Mouse (Mus musculus) heart, adult 2 months (tissue): ENCODE measurements around the gene Pdzd2.

ENCODE experiments used
- CTCF ChIP-seq: fragments of 200-600 bp; IDR thresholded peaks from 2 replicates; pipeline ENCODE4 v1.8.1; 2022; ENCODE audit warnings: antibody characterized with exemption, mild to moderate bottlenecking, moderate library complexity
- EP300 ChIP-seq: fragments of 200-500 bp; IDR thresholded peaks from 2 replicates; pipeline ENCODE4 v1.6.1; 2011; ENCODE audit warnings: low read depth, low read length, control low read depth; ENCODE audit not compliant: insufficient read depth
- POLR2A ChIP-seq: fragments of 200-500 bp; IDR thresholded peaks from 2 replicates; pipeline ENCODE4 v1.6.1; 2011; ENCODE audit warnings: mild to moderate bottlenecking, low read depth, low read length, control low read depth; ENCODE audit not compliant: insufficient read depth

DNA sequence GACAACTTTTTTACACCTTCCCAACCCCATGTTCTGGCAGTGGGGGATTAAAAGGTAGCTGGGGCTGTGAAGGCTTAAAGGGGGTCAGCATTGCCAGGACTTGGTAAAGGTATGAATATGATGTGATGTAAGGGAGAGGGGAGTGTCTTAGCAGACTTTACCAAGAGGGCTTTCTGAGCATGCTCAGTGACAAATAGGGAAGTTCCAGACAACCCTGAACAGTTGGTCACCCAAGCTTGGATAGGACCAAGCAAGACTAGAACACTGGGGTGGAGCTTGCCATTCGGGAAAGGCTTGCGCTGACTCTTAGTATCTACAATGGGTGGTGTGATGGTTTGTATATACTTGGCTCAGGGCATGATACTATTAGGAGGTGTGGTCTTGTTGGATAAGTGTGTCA is 286.4 kb downstream of the Pdzd2 start:
- TF ChIP-seq POLR2A (no peak), CTCF (no peak), EP300 (no peak)
